Mouse (Mus musculus): ENCODE results near the gene Ipmk.

The Ipmk gene

GRCm38 (mm10) chr10:71422047-71423037 lies 74.8 kb downstream of the Ipmk start:
- peak; percentile 83 for DNase-seq (ENCODE audit: low read depth, low spot score)

- no peak for DNase-seq (ENCODE audit: low read depth, low spot score)
Observed at GRCm38 (mm10) chr10:71426740-71427139, 79.2 kb downstream of the Ipmk start.

GRCm38 (mm10) chr10:71427381-71427780 lies 79.8 kb downstream of the Ipmk start:
- DNase-seq (ENCODE audit: low read depth, low spot score), result no peak

- DNase-seq (ENCODE audit: low read depth, low spot score), result peak; percentile 57
Observed at GRCm38 (mm10) chr10:71428246-71428864, 80.8 kb downstream of the Ipmk start.

GRCm38 (mm10) chr10:71430661-71431060 lies 83.1 kb downstream of the Ipmk start:
- DNase-seq (ENCODE audit: low read depth, low spot score), result peak; percentile 65

- peak; percentile 79 for DNase-seq (ENCODE audit: low read depth, low spot score)
Observed at GRCm38 (mm10) chr10:71443086-71443485, 95.5 kb downstream of the Ipmk start.

GRCm38 (mm10) chr10:71447661-71448060 lies 100.1 kb downstream of the Ipmk start:
- peak; percentile 88 for DNase-seq (ENCODE audit: low read depth, low spot score)

GRCm38 (mm10) chr10:71448284-71448683 lies 100.7 kb downstream of the Ipmk start:
- peak; percentile 97 for DNase-seq (ENCODE audit: low read depth, low spot score)

GRCm38 (mm10) chr10:71455355-71455754 lies 107.8 kb downstream of the Ipmk start:
- peak; percentile 60 for DNase-seq (ENCODE audit: low read depth, low spot score)

- peak; percentile 35 for DNase-seq (ENCODE audit: low read depth, low spot score)
Observed at GRCm38 (mm10) chr10:71462371-71462770, 114.8 kb downstream of the Ipmk start.

- no peak for DNase-seq (ENCODE audit: low read depth, low spot score)
Observed at GRCm38 (mm10) chr10:71464417-71464816, 116.9 kb downstream of the Ipmk start.

- no peak for DNase-seq (ENCODE audit: low read depth, low spot score)
Observed at GRCm38 (mm10) chr10:71468315-71468714, 120.8 kb downstream of the Ipmk start.

- DNase-seq (ENCODE audit: low read depth, low spot score), result peak; percentile 34
Observed at GRCm38 (mm10) chr10:71469751-71470150, 122.2 kb downstream of the Ipmk start.

- no peak for DNase-seq (ENCODE audit: low read depth, low spot score)
Observed at GRCm38 (mm10) chr10:71472033-71472432, 124.5 kb downstream of the Ipmk start.

GRCm38 (mm10) chr10:71473590-71473989 lies 126.0 kb downstream of the Ipmk start:
- no peak for DNase-seq (ENCODE audit: low read depth, low spot score)

GRCm38 (mm10) chr10:71476471-71477080 lies 129.0 kb downstream of the Ipmk start:
- no peak for DNase-seq (ENCODE audit: low read depth, low spot score)

- DNase-seq (ENCODE audit: low read depth, low spot score), result no peak
Observed at GRCm38 (mm10) chr10:71477147-71477546, 129.6 kb downstream of the Ipmk start.

GRCm38 (mm10) chr10:71479700-71480325 lies 132.2 kb downstream of the Ipmk start:
- DNase-seq (ENCODE audit: low read depth, low spot score), result peak; percentile 73
